Mouse (Mus musculus): Measurements from ENCODE around the gene Cab39.

Cab39 gene

DNA sequence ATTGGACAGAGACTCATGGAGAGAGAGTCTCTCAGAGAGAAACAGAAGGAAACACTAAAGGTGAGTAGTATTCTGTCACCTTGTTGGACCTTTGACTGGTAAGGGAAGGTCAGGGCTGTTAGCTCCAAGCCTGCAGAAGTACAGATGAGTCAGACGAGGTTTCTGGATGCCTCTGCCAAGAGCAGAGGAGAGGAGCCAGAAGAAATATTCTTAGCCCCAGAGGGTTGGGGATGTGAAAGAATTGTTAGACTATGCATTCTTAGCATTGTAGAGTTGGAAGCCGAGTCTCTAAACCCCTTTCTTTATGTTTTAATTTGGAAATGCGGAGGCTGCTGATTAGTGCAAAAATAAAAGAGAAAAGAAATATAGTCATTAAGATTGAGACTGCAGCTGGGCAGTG, 21.3 kb upstream of the Cab39 start:
- no peak for TF ChIP-seq GATA4 (IDR thresholded peaks at IDR 0.05; ENCODE audit: insufficient replicate concordance, low read length)

DNA sequence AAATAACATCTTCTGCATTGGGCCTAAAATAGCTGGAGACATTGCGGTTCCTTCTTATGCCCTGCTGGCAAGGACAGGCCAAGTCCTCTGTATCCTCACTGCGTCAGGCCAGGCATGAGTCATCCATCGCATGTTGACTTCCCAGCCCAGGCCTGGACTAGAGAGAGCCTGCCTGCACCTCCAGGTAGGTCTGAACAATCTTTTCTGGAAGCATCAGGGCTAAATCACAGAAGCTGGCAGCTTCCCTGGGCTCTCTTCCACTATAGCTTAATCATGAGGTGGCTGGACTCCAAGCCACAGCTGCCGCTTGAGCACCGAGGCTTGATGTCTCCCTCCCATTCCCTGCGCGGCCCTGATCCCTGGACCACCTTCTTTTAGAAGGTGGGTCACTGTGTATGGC, 18.1 kb upstream of the Cab39 start:
- no peak for TF ChIP-seq GATA4 (IDR thresholded peaks at IDR 0.05; ENCODE audit: insufficient replicate concordance, low read length)

GRCm38 (mm10) chr1:85776154-85776553, 17.1 kb upstream of the Cab39 start:
- TF ChIP-seq GATA4 (IDR thresholded peaks at IDR 0.05; ENCODE audit: insufficient replicate concordance, low read length), result no peak

GRCm38 (mm10) chr1:85778436-85778835, 14.8 kb upstream of the Cab39 start, which contains the start of gene A630001G21Rik:
A630001G21Rik (minus strand) TSS chr1:85778643.
- TF ChIP-seq GATA4 (IDR thresholded peaks at IDR 0.05; ENCODE audit: insufficient replicate concordance, low read length), result no peak

DNA sequence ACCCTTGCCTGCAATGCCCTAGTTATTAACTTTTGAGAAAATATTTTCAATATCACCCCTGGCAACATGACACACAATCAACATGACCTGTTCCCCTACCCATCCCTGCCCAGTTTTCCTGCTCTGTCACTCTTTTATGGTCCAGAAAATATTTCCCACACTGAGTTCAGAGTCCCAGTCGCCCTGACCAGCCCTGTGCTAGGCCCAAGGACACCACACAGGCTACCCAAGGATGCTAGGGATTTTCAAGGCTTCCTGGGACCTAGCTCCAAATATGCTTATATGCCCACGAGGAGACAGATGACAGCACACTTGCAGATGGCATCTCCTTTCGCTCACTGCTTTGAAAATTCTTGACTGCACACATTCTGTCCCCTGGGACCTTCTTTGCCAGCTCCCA, 14.2 kb upstream of the Cab39 start:
- TF ChIP-seq GATA4 (IDR thresholded peaks at IDR 0.05; ENCODE audit: insufficient replicate concordance, low read length), result no peak

GRCm38 (mm10) chr1:85779428-85780180, 13.6 kb upstream of the Cab39 start:
- TF ChIP-seq GATA4 (IDR thresholded peaks at IDR 0.05; ENCODE audit: insufficient replicate concordance, low read length), result no peak

DNA sequence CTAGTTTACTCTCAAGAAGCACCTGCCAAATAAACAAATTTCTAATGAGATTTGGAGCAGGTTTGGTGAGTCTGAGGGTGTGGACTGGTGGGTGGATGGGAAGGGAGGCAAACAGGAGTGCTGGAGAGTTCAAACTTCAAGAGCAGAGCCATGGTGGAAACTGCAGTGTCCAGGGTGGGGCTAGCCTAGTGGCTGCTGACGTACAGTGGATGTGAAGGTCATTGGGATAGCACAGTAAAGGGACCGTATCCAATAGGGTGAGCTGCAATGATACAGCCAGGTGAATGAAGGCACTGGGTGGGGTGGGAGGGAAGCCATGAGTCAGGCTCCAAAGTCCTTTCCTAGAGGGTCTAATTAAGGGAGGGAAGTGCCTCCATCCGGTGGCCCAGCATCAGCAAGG, 2.7 kb upstream of the Cab39 start:
- TF ChIP-seq GATA4 (IDR thresholded peaks at IDR 0.05; ENCODE audit: insufficient replicate concordance, low read length), result no peak

DNA sequence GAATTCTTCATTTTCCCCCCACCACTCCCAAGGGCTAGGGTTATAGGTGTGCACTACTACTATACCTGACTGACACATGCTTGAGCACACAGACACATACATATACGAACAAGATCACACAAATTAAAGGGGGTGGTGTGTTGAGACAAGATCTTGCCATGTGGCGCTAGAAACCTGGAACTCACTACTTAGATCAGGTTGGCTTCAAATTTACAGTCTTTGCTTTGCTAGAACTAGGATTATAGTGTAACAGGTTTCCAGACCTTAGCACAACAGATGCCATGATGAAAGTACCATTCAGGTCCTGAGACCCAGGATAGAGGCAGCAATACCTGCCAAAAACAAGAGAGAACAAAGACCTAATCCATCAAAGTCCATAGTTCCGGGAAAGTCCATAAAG, 1.8 kb upstream of the Cab39 start:
- TF ChIP-seq GATA4 (IDR thresholded peaks at IDR 0.05; ENCODE audit: insufficient replicate concordance, low read length), result no peak

DNA sequence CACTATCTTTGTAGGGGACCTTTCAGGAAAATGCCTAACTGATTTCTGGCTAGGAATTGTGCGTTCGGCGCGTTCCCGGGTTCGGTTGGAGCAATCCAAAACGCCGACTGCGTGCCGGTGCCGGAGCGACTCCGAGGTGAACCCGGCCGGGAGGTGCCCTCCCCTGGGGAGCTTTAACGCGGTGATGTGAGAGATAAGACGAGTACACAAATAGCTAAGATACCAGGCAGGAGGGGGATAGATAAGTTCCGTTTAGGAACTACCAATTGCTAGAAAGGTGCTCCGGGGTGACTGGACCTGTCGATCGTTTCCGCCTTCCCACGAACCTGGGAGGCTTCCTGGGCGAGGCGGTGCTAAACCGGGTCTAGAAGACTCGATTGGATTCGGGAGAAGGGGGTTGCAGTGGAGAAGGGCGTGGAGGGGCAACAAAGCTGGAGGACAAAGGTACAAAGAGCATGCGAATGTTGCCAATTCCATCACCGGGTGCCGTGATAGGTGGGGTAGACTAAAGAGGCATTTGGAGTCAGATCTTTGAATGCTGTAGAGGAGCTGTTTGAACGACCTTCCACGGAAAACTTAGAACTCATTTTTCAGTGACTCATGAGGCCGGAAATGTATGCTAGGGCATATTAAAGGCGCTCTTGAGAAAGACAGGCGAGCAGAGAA, 998 bp downstream of the Cab39 start:
- peak; percentile 89 for TF ChIP-seq GATA4 (IDR thresholded peaks at IDR 0.05; ENCODE audit: insufficient replicate concordance, low read length)

- TF ChIP-seq GATA4 (IDR thresholded peaks at IDR 0.05; ENCODE audit: insufficient replicate concordance, low read length), result no peak
Measured at GRCm38 (mm10) chr1:85795196-85795595, 2.0 kb downstream of the Cab39 start.

DNA sequence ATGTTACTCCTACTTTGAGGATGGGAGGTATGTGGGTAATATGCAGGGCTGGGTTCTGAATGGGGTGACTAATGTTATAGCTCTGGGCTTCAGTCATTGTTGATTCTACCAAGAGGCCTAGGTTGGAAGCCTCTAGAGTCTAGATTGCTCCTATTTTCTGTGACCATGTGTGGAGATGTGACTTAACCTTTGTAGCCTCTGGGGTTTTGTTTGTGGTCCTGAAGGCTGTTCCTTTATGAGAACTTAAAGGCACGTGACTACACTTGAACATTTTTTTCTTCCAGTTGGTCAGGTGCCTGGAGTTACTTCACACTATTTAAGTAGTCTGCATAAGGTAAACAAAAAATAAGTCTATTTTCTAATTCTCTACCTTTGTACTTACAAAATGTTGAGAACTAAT, 6.5 kb downstream of the Cab39 start:
- no peak for TF ChIP-seq GATA4 (IDR thresholded peaks at IDR 0.05; ENCODE audit: insufficient replicate concordance, low read length)

GRCm38 (mm10) chr1:85802517-85802916, 9.3 kb downstream of the Cab39 start:
- no peak for TF ChIP-seq GATA4 (IDR thresholded peaks at IDR 0.05; ENCODE audit: insufficient replicate concordance, low read length)

DNA sequence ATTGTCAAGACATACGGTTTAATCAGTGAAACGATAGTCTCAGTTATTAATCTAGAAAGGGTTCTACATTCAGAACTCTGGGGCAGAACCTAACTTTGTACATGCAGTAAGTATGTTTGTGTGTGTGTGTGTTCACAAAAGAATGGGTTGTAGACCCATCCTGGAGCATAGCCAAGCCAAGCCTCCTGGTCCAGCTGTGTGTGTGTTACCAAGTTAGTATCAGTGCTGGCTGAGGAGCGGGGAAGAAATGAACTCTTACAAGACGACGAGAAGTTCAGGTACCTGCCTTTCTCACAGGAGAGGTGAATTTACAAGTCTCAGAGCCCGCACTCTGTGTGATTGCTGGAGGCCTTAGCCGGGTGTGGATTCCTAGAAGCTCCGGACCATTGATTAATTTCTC, 11.3 kb downstream of the Cab39 start:
- no peak for TF ChIP-seq GATA4 (IDR thresholded peaks at IDR 0.05; ENCODE audit: insufficient replicate concordance, low read length)

DNA sequence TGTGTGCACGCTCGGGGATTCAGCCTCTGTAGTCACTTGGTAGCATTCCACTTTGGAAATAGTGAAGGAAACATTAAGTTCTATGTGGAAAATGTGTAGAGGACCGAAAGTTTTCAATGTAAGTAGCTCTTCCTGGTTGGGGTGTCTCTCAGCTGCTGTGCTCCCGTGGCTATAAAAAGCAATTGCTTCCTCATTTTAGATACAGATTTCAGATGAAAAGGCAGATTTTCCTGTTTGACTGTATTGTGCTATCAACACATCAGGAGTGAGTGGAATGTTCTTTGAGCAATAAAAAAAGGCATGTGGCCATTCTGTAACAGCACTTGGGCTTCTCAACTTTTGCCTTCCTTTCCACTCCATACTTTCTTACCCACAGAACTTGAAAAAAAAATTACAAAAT, 16.0 kb downstream of the Cab39 start:
- no peak for TF ChIP-seq GATA4 (IDR thresholded peaks at IDR 0.05; ENCODE audit: insufficient replicate concordance, low read length)

- TF ChIP-seq GATA4 (IDR thresholded peaks at IDR 0.05; ENCODE audit: insufficient replicate concordance, low read length), result no peak
Measured at GRCm38 (mm10) chr1:85810343-85810742, 17.1 kb downstream of the Cab39 start.

- TF ChIP-seq GATA4 (IDR thresholded peaks at IDR 0.05; ENCODE audit: insufficient replicate concordance, low read length), result no peak
Measured at GRCm38 (mm10) chr1:85810787-85811186, 17.5 kb downstream of the Cab39 start.

DNA sequence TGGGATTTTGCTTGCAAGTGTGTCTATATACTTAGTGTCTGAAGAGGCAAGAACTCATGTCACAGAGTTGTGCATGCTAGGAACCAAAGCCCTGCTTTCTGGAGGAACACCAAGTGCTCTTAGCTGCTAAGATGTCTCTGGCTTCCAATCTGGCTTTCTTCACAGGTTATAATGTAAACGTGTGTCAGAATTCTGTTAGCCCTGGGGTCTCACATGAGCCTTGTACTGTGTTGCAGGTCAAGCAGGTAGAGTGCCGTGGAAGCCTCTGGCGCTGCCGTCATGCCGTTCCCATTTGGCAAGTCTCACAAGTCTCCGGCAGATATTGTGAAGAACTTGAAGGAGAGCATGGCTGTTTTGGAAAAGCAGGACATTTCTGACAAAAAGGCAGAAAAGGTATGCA, 24.9 kb downstream of the Cab39 start:
- no peak for TF ChIP-seq GATA4 (IDR thresholded peaks at IDR 0.05; ENCODE audit: insufficient replicate concordance, low read length)
